Mouse (Mus musculus) c-Kit-positive CD71-positive TER-119-positive erythroid progenitor cells, embryonic 14.5 days (primary cell): ENCODE results near the gene Clcnka.

Experiments used
- DNase-seq: peaks from one replicate; pipeline ENCODE4 v3.0.0-alpha.2; 2013; ENCODE audit warnings: low spot score

Gene Clcnka

DNA sequence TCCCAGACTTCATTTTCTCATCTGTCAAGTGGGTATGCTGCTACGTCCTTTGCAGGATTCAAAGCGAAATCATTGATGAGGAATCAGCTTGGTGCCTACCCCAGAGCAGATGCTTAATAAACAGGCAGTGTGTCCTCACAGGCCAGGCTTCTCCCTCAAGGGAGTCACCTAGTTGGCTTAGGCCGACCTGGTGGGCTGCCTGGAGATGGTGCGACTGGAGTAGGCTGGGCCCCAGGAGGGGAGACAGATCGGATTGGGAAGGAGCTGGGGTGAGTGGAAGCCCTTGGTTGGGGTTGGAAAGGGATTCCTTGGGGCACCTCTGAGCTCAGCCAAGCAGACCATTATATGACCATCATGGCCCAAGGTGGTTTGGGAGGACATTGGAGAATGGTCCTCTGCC is 26.1 kb downstream of the Clcnka start:
- DNase-seq, result no peak

DNA sequence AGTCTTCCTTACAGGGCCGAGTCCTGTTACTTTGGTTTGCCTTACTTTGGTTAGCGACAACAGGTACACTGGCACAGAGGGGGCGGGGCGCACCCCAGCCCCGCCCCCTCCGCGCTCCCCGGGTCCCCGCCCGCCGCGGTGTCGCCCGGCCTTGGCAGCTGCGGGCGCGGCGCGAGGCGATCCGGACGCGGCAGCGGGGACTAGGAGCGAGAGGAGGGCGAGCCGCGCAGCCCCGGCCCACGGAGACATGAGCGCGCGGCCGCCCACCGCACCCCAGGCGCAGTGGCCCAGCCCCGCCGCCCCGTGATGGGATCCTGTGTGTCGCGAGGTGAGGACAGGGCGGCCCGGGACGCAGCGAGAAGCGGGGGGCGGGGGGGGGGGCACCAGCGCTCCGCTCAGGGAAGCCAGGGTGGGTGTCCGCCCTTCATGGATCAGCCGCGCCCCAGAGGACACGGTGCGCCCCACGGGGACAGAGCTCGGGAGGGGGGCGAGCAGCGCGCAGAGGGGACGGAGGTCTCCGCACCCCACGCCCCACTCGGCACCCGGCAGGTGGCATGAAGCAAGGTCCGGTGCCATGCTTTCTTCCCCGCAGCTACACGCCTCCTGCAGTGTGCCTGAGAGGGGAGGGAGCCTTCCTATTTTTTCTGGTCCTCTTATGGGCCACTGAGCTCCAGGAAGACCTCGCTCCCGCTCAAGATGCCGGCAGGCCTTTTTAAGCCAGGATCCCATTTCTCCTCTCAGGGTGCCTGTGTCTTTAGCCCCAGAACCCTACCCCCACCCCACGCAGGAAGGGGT is 30.3 kb downstream of the Clcnka start, which contains the start of gene Fam131c:
Gene Fam131c (plus strand): TSS at position 224 of the 795 bp plus-strand sequence.
- no peak for DNase-seq

DNA sequence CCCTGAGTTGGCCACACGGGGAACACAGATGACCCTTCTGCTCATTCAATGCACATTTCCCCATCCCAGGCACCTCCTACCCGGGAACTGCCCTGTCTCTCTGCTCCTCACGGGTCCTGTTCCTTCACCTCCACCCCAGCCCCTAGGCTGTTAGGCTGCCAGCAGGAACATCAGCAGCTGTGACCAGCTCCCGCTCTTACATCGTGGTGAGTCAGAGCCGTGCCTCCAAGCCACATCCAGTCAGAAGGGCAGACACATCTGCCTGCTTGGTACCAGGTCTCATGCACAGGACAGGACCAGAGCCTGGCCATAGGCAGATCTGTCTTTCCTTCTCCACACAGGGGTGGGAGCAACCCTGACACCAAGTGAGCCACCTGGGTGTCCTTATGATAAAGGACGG is 32.6 kb downstream of the Clcnka start:
- no peak for DNase-seq

- DNase-seq, result no peak
Measured at GRCm38 (mm10) chr4:141365126-141365525, 33.4 kb downstream of the Clcnka start.

- DNase-seq, result peak; percentile 45
Measured at GRCm38 (mm10) chr4:141362937-141363548, 35.5 kb downstream of the Clcnka start.

GRCm38 (mm10) chr4:141360846-141361245 is 37.7 kb downstream of the Clcnka start:
- DNase-seq, result peak; percentile 42

GRCm38 (mm10) chr4:141359222-141359621 is 39.3 kb downstream of the Clcnka start:
- no peak for DNase-seq

DNA sequence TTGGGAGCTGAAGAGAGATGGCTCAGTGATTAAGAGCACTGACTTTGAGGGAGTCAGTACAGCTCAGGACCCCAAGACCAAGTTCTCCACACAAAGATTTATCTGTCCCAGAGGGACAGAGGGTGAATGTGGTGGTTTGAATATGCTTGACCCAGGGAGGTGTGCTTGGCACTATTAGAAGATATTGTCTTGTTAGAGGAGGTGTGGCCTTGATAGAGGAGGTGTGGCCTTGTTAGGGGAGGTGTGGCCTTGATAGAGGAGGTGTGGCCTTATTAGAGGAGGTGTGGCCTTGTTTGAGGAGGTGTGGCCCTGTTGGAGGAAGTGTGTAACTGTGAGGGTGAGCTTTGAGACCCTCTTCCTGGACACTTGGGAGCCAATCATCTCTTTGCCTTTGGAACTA is 40.7 kb downstream of the Clcnka start:
- DNase-seq, result no peak

DNA sequence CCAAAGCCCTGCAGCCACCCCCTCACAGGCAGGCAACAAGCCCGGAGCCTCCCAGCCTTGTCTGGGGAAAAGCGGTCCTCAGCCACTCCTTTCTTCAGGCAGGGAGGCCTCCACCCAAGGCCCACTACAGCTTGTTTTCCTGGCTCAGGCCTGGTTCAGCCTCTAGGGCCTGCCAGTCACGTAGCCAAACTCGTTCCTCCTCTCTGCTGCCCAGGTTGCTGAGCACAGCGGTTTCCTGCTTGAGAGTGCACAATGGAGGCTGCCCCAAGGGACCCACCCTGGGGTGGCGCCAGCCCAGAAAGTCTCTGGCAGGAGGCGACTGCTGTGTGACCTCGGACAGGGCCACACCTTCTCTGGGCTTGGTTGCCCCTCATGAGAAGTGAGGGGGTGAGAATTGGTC is 44.7 kb downstream of the Clcnka start:
- no peak for DNase-seq

DNA sequence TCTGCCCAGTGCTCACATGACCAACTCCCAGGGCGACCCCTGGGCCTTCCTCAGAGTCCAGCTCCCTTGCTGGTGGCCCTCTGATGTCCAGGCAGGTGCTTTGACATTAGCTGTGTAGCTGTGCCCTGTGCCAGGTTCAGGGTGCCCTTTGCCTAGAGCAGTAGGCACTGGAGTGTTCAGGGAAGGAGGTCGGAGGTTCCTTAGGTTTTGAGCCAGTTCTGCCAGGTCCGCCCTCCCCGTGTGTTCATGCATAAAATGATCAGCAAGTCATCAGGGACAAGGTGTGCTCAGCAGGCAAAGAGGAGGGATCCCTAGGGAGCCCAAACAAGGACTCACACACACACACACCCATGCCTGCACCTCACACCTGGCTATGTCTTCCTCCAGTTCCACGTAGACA is 45.5 kb downstream of the Clcnka start:
- no peak for DNase-seq

DNA sequence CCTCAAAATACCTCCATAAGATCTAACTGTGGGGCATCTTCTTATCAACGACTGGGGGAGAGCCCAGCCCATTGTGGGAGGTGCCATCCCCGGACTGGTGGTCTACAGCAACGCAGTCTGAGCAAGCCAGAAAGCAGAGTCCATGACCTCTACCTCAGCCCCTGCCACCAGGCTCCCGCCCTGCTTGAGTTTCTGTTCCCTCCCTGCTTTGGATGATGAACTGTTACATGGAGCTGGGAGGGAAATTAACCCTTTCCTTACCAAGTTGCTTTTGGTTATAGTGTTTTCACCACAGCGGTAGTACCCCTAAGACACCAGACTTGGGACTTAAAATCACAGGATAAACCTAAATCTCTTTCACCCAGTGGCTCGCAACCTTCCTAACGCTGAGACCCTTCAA is 46.6 kb downstream of the Clcnka start:
- no peak for DNase-seq

GRCm38 (mm10) chr4:141350015-141350414 is 48.5 kb downstream of the Clcnka start:
- DNase-seq, result no peak

GRCm38 (mm10) chr4:141348616-141349015 is 49.9 kb downstream of the Clcnka start:
- no peak for DNase-seq

DNA sequence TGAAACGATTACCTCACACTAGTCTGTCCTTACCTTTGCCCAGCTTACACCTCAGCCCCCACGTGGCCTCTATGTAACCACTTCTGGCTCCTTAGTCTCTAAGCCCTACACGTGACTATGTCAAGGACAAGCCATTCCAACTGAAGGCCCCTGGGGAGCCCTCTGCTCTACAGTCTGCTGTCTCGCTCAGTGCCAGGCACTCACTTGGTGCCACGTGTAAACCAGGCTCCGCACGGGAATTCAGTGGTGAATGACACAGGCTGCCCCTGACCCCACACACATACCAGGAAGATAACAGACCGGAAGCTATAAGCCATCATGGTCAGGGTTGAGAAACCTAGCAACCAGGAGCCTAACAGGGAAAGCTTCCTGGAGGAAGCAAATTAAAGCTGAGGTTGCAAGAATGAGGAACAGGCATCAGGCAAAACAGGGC is 51.1 kb downstream of the Clcnka start:
- no peak for DNase-seq

GRCm38 (mm10) chr4:141345219-141345618 is 53.3 kb downstream of the Clcnka start:
- DNase-seq, result no peak

GRCm38 (mm10) chr4:141343515-141343914 is 55.0 kb downstream of the Clcnka start:
- DNase-seq, result no peak

GRCm38 (mm10) chr4:141341477-141341876 is 57.0 kb downstream of the Clcnka start:
- no peak for DNase-seq

- DNase-seq, result no peak
Measured at GRCm38 (mm10) chr4:141338853-141339252, 59.7 kb downstream of the Clcnka start.

GRCm38 (mm10) chr4:141337986-141338385 is 60.5 kb downstream of the Clcnka start:
- no peak for DNase-seq

GRCm38 (mm10) chr4:141336196-141336595 is 62.3 kb downstream of the Clcnka start:
- no peak for DNase-seq

GRCm38 (mm10) chr4:141335263-141335796 is 63.2 kb downstream of the Clcnka start:
- DNase-seq, result no peak

DNA sequence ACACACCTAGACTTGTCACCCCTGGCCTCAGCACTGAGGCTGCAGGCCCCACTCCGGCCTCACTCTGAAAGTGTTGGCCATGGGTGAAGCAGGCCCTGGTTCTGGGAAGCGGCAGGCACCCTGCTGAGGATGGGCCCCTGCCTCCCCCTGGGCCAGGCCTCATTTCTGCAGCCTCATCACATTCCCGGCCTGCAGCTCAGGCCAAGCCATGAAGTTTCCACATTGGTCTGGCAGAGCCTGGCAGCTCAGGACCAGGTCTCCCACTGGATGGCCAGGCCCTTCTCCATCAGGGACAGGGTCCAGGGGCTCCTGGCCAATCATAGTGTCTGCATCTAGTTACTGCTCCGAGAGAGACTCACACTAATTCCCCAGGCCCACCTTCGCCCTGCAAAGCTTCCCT is 63.8 kb downstream of the Clcnka start:
- DNase-seq, result no peak
